Mouse (Mus musculus) myocyte (in vitro differentiated cells): ENCODE results near the gene Acsm3. TPM values are rescaled to one million over a fixed set of nuclear protein-coding genes. Genes with fewer than 3 reads are reported as not detected.

Experiments
- H3K27me3 ChIP-seq: one replicate; pipeline ENCODE4 v1.6.1; 2011; ENCODE audit not compliant: control insufficient read depth, insufficient read depth, insufficient read length
- H3K36me3 ChIP-seq: one replicate; pipeline ENCODE4 v1.6.1; 2011; ENCODE audit not compliant: control insufficient read depth, insufficient read depth
- H3K4me2 ChIP-seq: one replicate; pipeline ENCODE4 v1.6.1; 2011; ENCODE audit warnings: low read depth, control low read depth
- H3K4me3 ChIP-seq: one replicate; pipeline ENCODE4 v1.5.1; 2011; ENCODE audit warnings: mild to moderate bottlenecking, control low read depth, moderate library complexity
- H3K79me2 ChIP-seq: one replicate; pipeline ENCODE4 v1.6.1; 2011; ENCODE audit not compliant: control insufficient read depth, insufficient read depth
- H3ac ChIP-seq: one replicate; pipeline ENCODE4 v1.6.1; 2011; ENCODE audit not compliant: control insufficient read depth, insufficient read length
- CEBPB ChIP-seq: IDR thresholded peaks from 2 replicates; pipeline ENCODE4 v1.6.1; 2011; ENCODE audit warnings: mild to moderate bottlenecking, moderate library complexity; ENCODE audit not compliant: poor library complexity, insufficient read depth, severe bottlenecking
- E2F4 ChIP-seq: IDR thresholded peaks from one replicate; pipeline ENCODE4 v1.6.1; 2011; ENCODE audit warnings: mild to moderate bottlenecking, control low read depth, moderate library complexity; ENCODE audit not compliant: insufficient read depth
- MAX ChIP-seq: IDR thresholded peaks from one replicate; pipeline ENCODE4 v1.6.1; 2011; ENCODE audit warnings: low read depth, mild to moderate bottlenecking, control low read depth
- MYOD1 ChIP-seq, 3 experiments: IDR thresholded peaks; one replicate each; pipeline ENCODE4 v1.6.1; 2011; ENCODE audit warnings: control low read depth in 2 of 3, low read depth in 2 of 3, mild to moderate bottlenecking in 2 of 3, moderate library complexity in 1 of 3; ENCODE audit not compliant: insufficient read length in 2 of 3, control insufficient read depth in 1 of 3
- MYOG ChIP-seq, 3 experiments: IDR thresholded peaks; one replicate each; pipeline ENCODE4 v1.6.1; 2011; ENCODE audit warnings: control low read depth in 2 of 3, low read depth in 2 of 3, mild to moderate bottlenecking in 2 of 3; ENCODE audit not compliant: insufficient read length in 2 of 3, control insufficient read depth in 1 of 3, insufficient read depth in 1 of 3
- POLR2A ChIP-seq: IDR thresholded peaks from one replicate; pipeline ENCODE4 v1.6.1; 2011; ENCODE audit warnings: low read depth, mild to moderate bottlenecking, control low read depth, moderate library complexity; ENCODE audit not compliant: insufficient read length
- POLR2AphosphoS2 ChIP-seq: IDR thresholded peaks from one replicate; pipeline ENCODE4 v1.6.1; 2011; ENCODE audit warnings: low read depth, control low read depth; ENCODE audit not compliant: insufficient read length
- REST ChIP-seq: IDR thresholded peaks from one replicate; pipeline ENCODE4 v1.6.1; 2011; ENCODE audit warnings: mild to moderate bottlenecking, control low read depth, moderate library complexity; ENCODE audit not compliant: insufficient read depth, insufficient read length
- SRF ChIP-seq: IDR thresholded peaks from one replicate; pipeline ENCODE4 v1.6.1; 2011; ENCODE audit warnings: low read depth; ENCODE audit not compliant: control insufficient read depth, insufficient read length
- TCF12 ChIP-seq: IDR thresholded peaks from one replicate; pipeline ENCODE4 v1.6.1; 2011; ENCODE audit warnings: mild to moderate bottlenecking, control low read depth; ENCODE audit not compliant: poor library complexity, insufficient read depth, severe bottlenecking
- TCF3 ChIP-seq: IDR thresholded peaks from one replicate; pipeline ENCODE4 v1.6.1; 2011; ENCODE audit warnings: low read depth, control low read depth; ENCODE audit not compliant: insufficient read length
- USF1 ChIP-seq: IDR thresholded peaks from one replicate; pipeline ENCODE4 v1.6.1; 2011; ENCODE audit warnings: low read depth, mild to moderate bottlenecking, control low read depth, moderate library complexity
- polyA plus RNA-seq: library from polyadenylated mRNA; unstranded; fragments of >200 nt; fragmentation: generic; extraction: Trizol; gene quantifications from one replicate; pipeline ENCODE4 v1.2.1, GENCODE M21; 2012; ENCODE audit warnings: missing spikeins

Acsm3 gene
- polyA plus RNA-seq, 1 experiment, result 0.04 TPM

DNA sequence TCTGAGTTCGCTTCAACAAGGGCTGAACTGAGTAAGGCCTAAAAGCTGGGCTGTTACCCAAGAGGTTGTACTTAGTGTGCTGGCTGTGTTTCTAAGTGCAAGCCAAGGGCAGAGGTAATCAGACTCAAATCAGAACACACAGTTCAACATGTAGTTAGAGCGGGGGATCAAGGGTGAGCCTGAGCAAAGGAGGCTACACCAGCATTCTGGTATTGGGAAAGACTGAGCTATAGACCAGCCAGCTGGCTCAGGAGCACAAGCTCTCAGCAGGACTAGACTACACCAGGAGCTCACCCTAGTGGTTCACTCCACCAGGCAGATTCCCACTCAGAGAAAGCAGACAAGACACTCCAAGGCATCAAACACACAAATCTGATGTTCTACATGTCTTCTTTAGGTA is 22.7 kb downstream of the Acsm3 start:
- Histone ChIP-seq H3K27me3 (no peaks in the 10 kb centered on the region), H3ac (no peak overlapping the region), H3K4me3 (no peak overlapping the region), H3K4me2 (no peak overlapping the region), H3K79me2 (no peaks in the 10 kb centered on the region), H3K36me3 (peaks cover 19% of the 10 kb centered on the region)
- no peak for TF ChIP-seq MYOG (IDR thresholded peaks at IDR 0.05; ENCODE audit: control insufficient read depth in 1 of 3, insufficient read depth in 1 of 3, insufficient read length in 2 of 3, low read depth in 2 of 3)
- TF ChIP-seq E2F4, result no peak
- no peak for TF ChIP-seq REST
- TF ChIP-seq CEBPB, result no peak
- no peak for TF ChIP-seq POLR2AphosphoS2
- TF ChIP-seq MAX, result no peak
- no peak for TF ChIP-seq TCF12
- no peak for TF ChIP-seq SRF
- TF ChIP-seq POLR2A, result no peak
- TF ChIP-seq USF1, result no peak
- no peak for TF ChIP-seq TCF3
- no peak for TF ChIP-seq MYOD1 (IDR thresholded peaks at IDR 0.05; ENCODE audit: control insufficient read depth in 1 of 3, insufficient read length in 2 of 3, low read depth in 2 of 3)

DNA sequence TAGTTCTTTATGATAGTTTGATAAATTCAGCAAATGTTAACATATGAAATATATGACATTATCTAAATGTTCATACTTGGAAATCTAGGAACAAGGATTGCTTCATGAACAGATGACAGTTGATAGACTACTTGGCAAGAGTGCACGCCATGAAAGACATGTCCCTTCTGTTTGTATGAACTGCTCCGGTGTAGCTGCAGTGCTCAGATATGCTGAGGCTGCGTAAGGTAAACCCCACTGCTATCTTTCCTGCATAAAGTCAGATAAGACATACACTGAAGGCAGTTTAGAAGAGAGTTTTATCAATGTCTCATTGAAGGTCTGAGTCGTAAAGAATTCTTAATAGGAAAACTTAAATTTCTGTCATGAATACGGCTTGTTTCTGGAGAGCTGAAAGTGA is 24.2 kb downstream of the Acsm3 start:
- peaks cover 30% of the 10 kb centered on the region for H3K36me3 ChIP-seq

DNA sequence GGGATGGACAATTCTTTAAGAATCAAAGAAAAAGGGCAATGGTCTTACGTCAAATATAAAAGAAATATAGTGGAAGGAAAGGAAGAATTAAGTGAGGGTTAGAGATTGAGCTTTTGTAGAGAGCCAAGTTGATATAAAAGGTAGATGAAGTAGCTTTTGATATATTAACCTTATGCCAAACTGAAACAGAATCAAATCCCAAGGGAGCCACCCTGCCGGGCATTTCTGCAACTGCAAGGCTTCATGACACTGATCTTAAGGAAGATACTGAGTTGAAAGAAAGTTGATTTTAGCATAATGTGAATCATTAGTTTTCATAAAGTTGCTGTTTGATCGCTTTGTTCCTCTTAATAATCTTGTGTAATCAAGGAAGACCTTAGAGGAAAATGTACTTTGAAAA is 28.3 kb downstream of the Acsm3 start:
- Histone ChIP-seq H3K36me3 (peaks cover 30% of the 10 kb centered on the region), H3K4me3 (no peak overlapping the region), H3K4me2 (no peak overlapping the region), H3K79me2 (no peaks in the 10 kb centered on the region), H3ac (no peak overlapping the region), H3K27me3 (no peaks in the 10 kb centered on the region)
- TF ChIP-seq USF1, result no peak
- no peak for TF ChIP-seq POLR2AphosphoS2
- TF ChIP-seq SRF, result no peak
- no peak for TF ChIP-seq TCF3
- no peak for TF ChIP-seq MYOD1 (IDR thresholded peaks at IDR 0.05; ENCODE audit: control insufficient read depth in 1 of 3, insufficient read length in 2 of 3, low read depth in 2 of 3)
- no peak for TF ChIP-seq MAX
- TF ChIP-seq POLR2A, result no peak
- no peak for TF ChIP-seq TCF12
- no peak for TF ChIP-seq E2F4

More for the DNA sequence above, 24.2 kb downstream of the Acsm3 start:
- TF ChIP-seq E2F4 (no peak), TCF3 (no peak), MAX (no peak), MYOG (IDR thresholded peaks at IDR 0.05; ENCODE audit: control insufficient read depth in 1 of 3, insufficient read depth in 1 of 3, insufficient read length in 2 of 3, low read depth in 2 of 3) (no peak), POLR2A (no peak), MYOD1 (IDR thresholded peaks at IDR 0.05; ENCODE audit: control insufficient read depth in 1 of 3, insufficient read length in 2 of 3, low read depth in 2 of 3) (no peak), SRF (no peak), REST (no peak), USF1 (no peak), TCF12 (no peak), POLR2AphosphoS2 (no peak)
- no peaks in the 10 kb centered on the region for H3K79me2 ChIP-seq
- no peak overlapping the region for H3K4me2 ChIP-seq
- no peak overlapping the region for H3K4me3 ChIP-seq
- no peaks in the 10 kb centered on the region for H3K27me3 ChIP-seq
- no peak overlapping the region for H3ac ChIP-seq

DNA sequence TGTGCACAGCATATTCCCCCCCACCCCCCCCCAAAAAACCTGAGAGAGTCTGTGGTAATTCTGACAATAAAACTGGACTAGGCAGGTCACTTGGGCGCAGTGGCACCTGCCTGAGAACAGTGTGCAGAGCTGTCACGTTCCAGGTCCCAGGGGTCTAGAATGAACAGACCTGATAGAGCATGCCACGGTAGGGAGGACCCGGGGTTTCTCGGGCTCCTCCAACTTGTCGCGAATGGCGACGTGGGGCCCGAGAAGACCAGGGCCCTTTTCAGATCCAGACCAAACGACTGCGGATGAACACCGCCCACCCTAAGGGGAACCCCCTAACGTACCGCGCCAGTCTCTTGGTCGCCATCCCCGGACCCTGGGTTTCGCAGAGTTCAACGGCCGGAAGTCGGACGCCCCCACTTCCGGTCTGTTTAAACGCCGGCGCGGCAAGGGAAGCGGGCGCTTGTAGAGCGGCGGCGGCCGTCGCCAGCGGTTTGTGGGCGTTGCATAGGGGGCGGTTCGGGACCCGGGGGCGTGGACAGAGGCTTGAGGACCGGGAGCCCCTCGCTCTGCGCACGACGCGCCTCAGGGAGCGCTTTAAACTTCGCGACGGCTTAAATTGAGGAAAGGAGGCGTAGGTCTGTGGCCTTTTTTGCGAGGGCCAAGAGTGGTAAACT is 33.0 kb downstream of the Acsm3 start, which contains the start of the genes Rexo5 and Eri2:
TSS of gene Rexo5 (plus strand) at position 421 of the 665 bp plus-strand sequence.
TSS of gene Eri2 (minus strand) at position 473 of the 665 bp plus-strand sequence.
- peak within 1 kb of the TSS; percentile 96 for H3K4me3 ChIP-seq
- H3K79me2 ChIP-seq, result peaks cover 8% of the 10 kb centered on the region
- H3ac ChIP-seq, result peak within 1 kb of the TSS; percentile 77
- no peak for TF ChIP-seq TCF12
- peak; percentile 94 for TF ChIP-seq E2F4
- peak; percentile 57 for TF ChIP-seq POLR2A
- H3K36me3 ChIP-seq, result peaks cover 10% of the 10 kb centered on the region
- no peaks in the 10 kb centered on the region for H3K27me3 ChIP-seq
- H3K4me2 ChIP-seq, result peak within 1 kb of the TSS; percentile 78

DNA sequence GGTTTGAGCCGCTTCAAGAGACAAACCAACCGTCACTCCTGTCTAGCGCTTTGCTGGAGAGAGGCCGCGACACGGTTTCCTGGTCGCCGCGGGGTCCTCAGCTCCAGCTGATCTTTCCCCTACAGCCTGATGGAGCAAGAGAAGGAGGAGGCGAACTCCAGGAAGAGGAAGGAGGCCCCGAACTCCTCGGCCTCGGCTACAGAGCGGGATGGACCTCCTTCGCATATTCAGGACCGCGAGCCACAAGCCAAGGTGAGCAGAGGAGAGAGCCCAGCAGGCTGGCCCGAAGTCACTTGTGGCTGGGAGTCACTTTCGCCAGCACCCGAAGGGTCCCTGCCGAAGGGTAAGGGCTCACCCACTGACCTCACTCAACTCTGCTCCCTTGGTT is 33.5 kb downstream of the Acsm3 start:
- peak overlapping the region; percentile 96 for H3K4me3 ChIP-seq
- H3K36me3 ChIP-seq, result peaks cover 4% of the 10 kb centered on the region
- peak overlapping the region; percentile 77 for H3ac ChIP-seq
- H3K27me3 ChIP-seq, result no peaks in the 10 kb centered on the region
- TF ChIP-seq USF1 (no peak), MYOD1 (IDR thresholded peaks at IDR 0.05; ENCODE audit: control insufficient read depth in 1 of 3, insufficient read length in 2 of 3, low read depth in 2 of 3) (no peak)
- H3K79me2 ChIP-seq, result peaks cover 8% of the 10 kb centered on the region
- H3K4me2 ChIP-seq, result peak overlapping the region; percentile 78
